Mouse (Mus musculus) hindbrain, embryonic 12.5 days (tissue): ENCODE measurements around the gene Mnx1. TPM values are rescaled to one million over a fixed set of nuclear protein-coding genes. Genes with fewer than 3 reads are reported as not detected.
"Not testable (repeated sequence)": the region's sequence is repeated elsewhere in the genome, so short reads cannot be mapped to it uniquely, and the experiment has no call there.

Experiments
- ATAC-seq: fragments of 200-750 bp; cut with Nextera tagmentation; 2 replicates; pipeline ENCODE4 v1.8.0; 2017; ENCODE audit warnings: moderate TSS enrichment; ENCODE audit not compliant: low FRiP score
- H3K27ac ChIP-seq: fragments of 300-500 bp; sonication (generic); 2 replicates; pipeline ENCODE4 v1.5.1; 2016; ENCODE audit warnings: mild to moderate bottlenecking
- H3K27me3 ChIP-seq: fragments of 300-500 bp; sonication (generic); 2 replicates; pipeline ENCODE4 v1.6.1; 2016; ENCODE audit warnings: mild to moderate bottlenecking
- H3K36me3 ChIP-seq: fragments of 300-500 bp; sonication (generic); 2 replicates; pipeline ENCODE4 v1.6.1; 2016; ENCODE audit warnings: mild to moderate bottlenecking
- H3K4me1 ChIP-seq: fragments of 300-500 bp; sonication (generic); 2 replicates; pipeline ENCODE4 v1.6.1; 2016
- H3K4me2 ChIP-seq: fragments of 300-500 bp; sonication (generic); replicated peaks from 2 replicates; pipeline ENCODE4 v1.6.1; 2016; ENCODE audit warnings: mild to moderate bottlenecking
- H3K4me3 ChIP-seq: fragments of 300-500 bp; sonication (generic); 2 replicates; pipeline ENCODE4 v1.5.1; 2016; ENCODE audit warnings: mild to moderate bottlenecking
- H3K9ac ChIP-seq: fragments of 300-500 bp; sonication (generic); 2 replicates; pipeline ENCODE4 v1.6.1; 2016; ENCODE audit warnings: mild to moderate bottlenecking, moderate library complexity
- H3K9me3 ChIP-seq: fragments of 300-500 bp; sonication (generic); replicated peaks from 2 replicates; pipeline ENCODE4 v1.6.1; 2016; ENCODE audit warnings: mild to moderate bottlenecking
- WGBS: fragments of 180-500 bp; shearing (Covaris S2); methylation state at CpG from one replicate; pipeline ENCODE4 v1.1.7; 2016; 5-methylcytosine and 5-hydroxymethylcytosine counted together
- polyA plus RNA-seq: library from polyadenylated mRNA; unstranded; fragments of >200 nt; fragmentation: Nextera tagmentation; extraction: Ambion mirVana; gene quantifications from 2 replicates; pipeline ENCODE4 v1.2.1, GENCODE M21; 2016

Mnx1 gene
- polyA plus RNA-seq, 1 experiment from 2014 or later, result 0.23 TPM

DNA sequence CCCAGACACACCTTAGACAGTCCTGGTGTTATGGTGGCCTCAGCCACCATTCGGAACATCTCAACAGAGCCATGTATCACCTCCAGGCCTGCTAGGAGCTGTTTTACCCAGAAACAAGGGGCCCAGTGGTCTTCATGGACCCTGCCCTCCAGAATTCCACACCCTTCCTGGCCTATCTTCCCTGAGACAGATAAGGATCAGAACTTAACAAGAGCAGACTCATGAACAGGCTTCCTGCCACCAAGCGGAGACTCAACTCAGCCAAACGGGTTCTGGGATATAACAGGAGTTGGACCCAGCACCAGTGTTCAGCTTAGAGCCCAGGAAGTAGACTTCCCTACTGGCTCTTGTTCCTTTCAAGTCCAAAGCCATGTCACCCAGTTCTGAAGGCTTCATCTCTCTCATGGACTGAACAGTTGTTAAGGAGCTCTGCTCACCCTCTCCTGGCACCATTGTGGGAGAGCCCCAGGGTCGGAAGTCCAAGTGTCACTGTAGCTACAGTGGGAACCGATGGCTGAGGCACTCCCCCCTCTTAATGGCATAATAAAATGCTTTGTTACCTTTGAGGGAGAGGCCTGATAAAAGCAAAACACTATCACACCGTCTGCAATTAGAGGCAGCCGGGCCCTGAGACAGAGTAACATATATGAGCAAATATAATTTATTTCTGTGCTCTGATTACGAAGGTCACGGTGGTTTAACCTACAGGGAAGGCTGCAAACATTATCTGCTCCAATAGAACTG is 15.2 kb downstream of the Mnx1 start:
- 75% methylated on average over 9 of the region's 9 CpGs for WGBS

DNA sequence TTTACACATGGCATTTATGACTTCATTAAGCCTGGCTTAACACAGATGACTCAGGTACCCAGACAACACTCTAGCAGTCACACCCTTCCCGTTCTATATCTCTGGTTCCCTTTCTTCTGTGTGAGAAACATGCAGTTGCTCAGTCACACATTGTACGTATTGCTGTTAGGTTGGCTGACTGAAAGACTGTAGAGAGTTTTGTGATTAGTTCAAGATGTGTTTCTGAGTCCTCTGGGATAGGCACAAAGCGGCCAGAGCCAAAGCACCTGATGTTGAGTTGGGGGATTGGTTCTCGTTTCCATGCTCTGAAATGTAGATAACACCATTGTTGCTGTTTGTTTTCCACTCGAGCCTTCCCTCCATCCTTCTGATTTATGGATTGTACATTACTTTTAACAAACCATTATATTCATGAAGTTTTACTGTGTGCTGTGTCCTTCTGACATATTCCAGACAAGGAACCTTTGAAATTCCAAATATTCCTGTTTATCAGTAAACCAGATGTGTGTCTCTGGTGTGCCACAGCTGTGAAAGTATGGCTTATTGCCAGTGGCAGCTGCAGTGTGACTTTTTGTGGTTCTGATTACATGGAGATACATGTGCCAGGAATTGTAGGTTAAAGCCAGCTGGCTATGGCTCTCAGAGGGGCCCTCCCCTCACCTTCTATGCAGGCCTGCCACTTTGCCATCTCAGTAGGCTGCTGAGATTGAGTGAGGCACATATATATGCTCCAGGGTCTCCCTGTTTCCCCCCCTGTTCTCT is 21.2 kb downstream of the Mnx1 start:
- H3K27me3 ChIP-seq, result no peaks in the 10 kb centered on the region
- no peak overlapping the region for H3K4me3 ChIP-seq
- H3K4me2 ChIP-seq, result no peak overlapping the region
- H3K4me1 ChIP-seq, result no peaks in the 10 kb centered on the region
- no peak overlapping the region for H3K9ac ChIP-seq
- peaks cover 30% of the 10 kb centered on the region for H3K36me3 ChIP-seq
- H3K27ac ChIP-seq, result no peak overlapping the region
- WGBS, result 79% methylated on average over 5 of the region's 5 CpGs
- no peak for ATAC-seq
- H3K9me3 ChIP-seq, result no peaks in the 10 kb centered on the region

More for the DNA sequence above, 15.2 kb downstream of the Mnx1 start:
- peaks cover 5% of the 10 kb centered on the region; the same call in 1 of the 2 replicates for H3K4me1 ChIP-seq
- no peaks in the 10 kb centered on the region; the same call in 1 of the 2 replicates for H3K36me3 ChIP-seq
- no peak overlapping the region for H3K4me3 ChIP-seq
- no peak overlapping the region for H3K4me2 ChIP-seq
- H3K27me3 ChIP-seq, result peaks cover 48% of the 10 kb centered on the region
- H3K9ac ChIP-seq, result no peak overlapping the region
- ATAC-seq, result no peak
- H3K9me3 ChIP-seq, result no peaks in the 10 kb centered on the region
- no peak overlapping the region for H3K27ac ChIP-seq

DNA sequence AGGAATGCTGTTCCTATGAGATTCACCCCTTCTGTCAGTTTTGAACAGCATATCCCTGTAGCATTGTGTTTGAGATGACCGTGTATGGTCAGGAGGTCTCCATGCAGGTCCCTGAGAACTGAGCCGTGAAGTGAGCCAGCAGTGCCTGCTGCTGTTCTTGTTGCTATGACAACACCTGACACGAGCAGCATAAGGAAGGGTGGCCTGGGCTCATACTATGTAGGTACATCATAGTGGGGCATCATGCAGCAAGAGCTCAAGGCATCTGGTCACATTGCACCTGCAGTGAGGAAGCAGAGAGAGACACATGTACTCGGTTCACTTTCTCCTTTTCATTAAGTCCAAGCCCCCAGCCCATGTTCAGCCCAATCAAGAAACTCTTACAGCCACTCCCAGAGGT is 25.9 kb downstream of the Mnx1 start:
- Histone ChIP-seq H3K4me2 (no peak overlapping the region), H3K4me3 (no peak overlapping the region), H3K4me1 (no peaks in the 10 kb centered on the region), H3K9me3 (no peaks in the 10 kb centered on the region), H3K9ac (no peak overlapping the region), H3K27ac (no peak overlapping the region), H3K36me3 (peaks cover 67% of the 10 kb centered on the region), H3K27me3 (no peaks in the 10 kb centered on the region)
- WGBS, result 69% methylated on average over 4 of the region's 4 CpGs
- no peak for ATAC-seq

DNA sequence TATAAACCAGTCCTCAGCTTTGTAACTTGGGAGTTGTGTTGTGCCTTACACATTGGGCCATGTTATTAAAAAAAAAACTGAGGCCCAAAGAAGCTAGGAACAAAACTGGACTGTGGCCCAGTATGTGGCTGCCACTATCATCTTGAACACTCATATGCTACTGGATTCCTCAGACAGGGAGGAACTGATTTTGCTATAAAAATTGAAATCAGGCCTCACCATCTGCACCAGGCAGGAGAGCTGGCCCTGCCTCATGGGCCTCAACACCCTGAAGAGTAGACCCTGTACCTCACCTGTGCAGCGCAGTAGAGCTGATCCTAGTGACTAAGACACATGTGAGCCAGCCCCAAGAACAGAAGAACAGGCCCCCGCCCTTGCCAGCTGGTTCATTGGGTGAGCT is 33.0 kb downstream of the Mnx1 start:
- Histone ChIP-seq H3K4me1 (no peaks in the 10 kb centered on the region), H3K36me3 (peaks cover 91% of the 10 kb centered on the region), H3K4me3 (no peak overlapping the region), H3K27me3 (no peaks in the 10 kb centered on the region), H3K9ac (no peak overlapping the region), H3K4me2 (no peak overlapping the region), H3K27ac (no peak overlapping the region), H3K9me3 (no peaks in the 10 kb centered on the region)
- 97% methylated on average over 2 of the region's 2 CpGs for WGBS
- no peak for ATAC-seq

DNA sequence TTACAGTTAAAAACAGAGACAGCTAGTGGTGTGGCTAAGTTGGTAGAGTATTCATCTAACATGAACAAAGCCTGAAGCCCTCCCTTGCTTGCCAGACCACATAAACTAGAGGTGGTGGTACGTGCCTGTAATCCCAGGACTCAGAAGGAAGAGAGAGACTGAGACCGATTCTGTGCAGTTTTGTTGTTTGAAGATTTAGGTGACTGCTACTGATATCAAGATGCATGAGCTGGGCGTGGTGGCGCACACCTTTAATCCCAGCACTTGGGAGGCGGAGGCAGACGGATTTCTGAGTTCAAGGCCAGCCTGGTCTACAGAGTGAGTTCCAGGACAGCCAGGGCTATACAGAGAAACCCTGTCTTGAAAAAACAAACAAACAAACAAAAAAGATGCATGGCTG is 41.5 kb downstream of the Mnx1 start:
- H3K27me3 ChIP-seq, ATAC-seq, H3K27ac ChIP-seq, H3K9me3 ChIP-seq, H3K9ac ChIP-seq, H3K4me3 ChIP-seq: not testable (repeated sequence)
- peaks cover 20% of the 10 kb centered on the region for H3K4me1 ChIP-seq
- peaks cover 49% of the 10 kb centered on the region for H3K36me3 ChIP-seq
- 97% methylated on average over 6 of the region's 6 CpGs for WGBS
- peak overlapping the region; percentile 99; the same call in 1 of the 2 replicates for H3K4me2 ChIP-seq

DNA sequence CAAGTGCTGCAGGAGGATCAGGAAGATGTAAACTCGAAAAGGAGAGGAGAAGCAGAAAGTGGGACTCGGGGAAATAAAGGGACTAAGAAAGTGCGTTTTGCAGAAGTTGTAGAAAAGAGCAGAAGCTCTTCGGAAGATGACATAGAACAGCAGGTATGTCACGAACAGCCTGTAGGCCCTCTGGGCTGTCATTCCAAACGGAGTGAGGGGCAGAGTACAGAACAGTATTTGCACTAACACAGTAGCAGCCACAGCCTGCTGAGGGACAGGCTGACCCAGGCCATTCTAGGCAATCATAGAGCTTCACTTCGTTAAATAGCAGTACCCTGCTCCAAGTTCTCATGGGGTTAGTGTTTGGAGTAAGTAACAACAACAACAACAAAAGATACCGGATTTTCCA is 42.8 kb downstream of the Mnx1 start:
- Histone ChIP-seq H3K27me3 (peaks cover 10% of the 10 kb centered on the region), H3K9ac (peak overlapping the region; percentile 89), H3K36me3 (peaks cover 37% of the 10 kb centered on the region), H3K4me3 (peak overlapping the region; percentile 96), H3K4me1 (peaks cover 20% of the 10 kb centered on the region), H3K9me3 (no peaks in the 10 kb centered on the region), H3K27ac (no peak overlapping the region), H3K4me2 (peak overlapping the region; percentile 99)
- 54% methylated on average over 8 of the region's 8 CpGs for WGBS
- no peak for ATAC-seq

DNA sequence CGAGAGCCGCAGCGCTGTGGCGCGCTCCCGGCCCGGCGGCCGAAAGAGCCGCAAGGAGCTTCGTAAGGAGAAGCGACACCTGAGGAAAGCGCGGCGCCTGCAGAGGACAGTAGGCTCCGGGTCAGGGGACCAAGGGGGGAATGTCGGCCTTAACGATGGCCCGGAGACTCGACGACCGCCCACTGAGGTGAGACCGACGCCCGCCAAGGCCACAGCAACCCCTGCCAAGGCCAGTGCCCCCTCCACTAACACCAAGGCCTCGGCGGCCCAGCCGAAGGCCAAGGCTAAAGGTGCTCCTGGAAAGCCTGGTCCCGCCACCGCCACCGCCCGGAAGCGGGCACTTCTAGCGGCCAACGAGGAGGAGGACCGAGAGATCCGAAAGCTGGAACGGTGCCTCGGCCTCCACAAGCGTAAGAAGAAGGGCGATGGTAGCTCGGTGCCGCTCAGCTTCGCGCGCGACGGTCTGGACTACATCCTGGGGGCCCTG is 43.4 kb downstream of the Mnx1 start:
- Histone ChIP-seq H3K27me3 (peaks cover 11% of the 10 kb centered on the region), H3K4me1 (peaks cover 20% of the 10 kb centered on the region), H3K9me3 (no peaks in the 10 kb centered on the region), H3K4me2 (peak overlapping the region; percentile 99), H3K36me3 (peaks cover 31% of the 10 kb centered on the region), H3K4me3 (peak overlapping the region; percentile 96), H3K9ac (peak overlapping the region; percentile 89), H3K27ac (peak overlapping the region; percentile 67)
- ATAC-seq, result peak; percentile 87
- under 1% methylated on average over 48 of the region's 48 CpGs for WGBS

DNA sequence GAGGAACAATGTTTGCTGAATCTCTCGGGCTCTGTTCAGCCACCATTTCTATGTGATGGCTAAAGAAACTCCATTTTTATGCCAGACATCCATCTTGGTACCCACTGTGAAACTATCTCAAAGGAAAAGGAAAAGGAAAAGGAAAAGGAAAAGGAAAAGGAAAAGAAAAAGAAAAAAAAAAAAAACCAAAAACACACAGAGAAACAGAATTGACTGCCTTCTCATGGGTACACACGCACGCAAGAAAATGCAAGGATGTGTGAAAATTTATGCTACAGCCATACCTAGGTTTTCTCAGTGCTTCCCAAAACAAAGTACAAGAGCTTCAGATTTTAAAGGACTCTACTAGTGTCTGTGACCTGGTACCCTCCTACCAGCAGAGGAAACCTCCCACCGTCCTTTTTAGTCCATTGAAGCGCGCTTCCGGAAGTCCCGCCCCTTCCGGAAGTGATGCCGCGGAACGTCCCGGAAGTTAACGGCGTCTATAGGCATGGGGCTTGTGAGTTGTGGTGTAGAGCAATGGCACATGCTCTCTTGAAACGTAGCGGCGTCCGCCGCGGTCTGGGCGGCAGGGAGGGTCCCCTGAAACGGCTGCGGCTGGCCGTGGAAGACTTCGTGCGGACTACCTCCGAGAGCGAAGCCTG is 43.9 kb downstream of the Mnx1 start, which contains the start of gene Nom1:
Nom1 (plus strand) TSS at position 437 of the 644 bp plus-strand sequence.
- Histone ChIP-seq H3K4me2 (peak within 1 kb of the TSS; percentile 99), H3K36me3 (peaks cover 25% of the 10 kb centered on the region), H3K4me3 (peak within 1 kb of the TSS; percentile 96), H3K9ac (peak within 1 kb of the TSS; percentile 89), H3K27ac (peak within 1 kb of the TSS; percentile 67), H3K9me3 (no peaks in the 10 kb centered on the region), H3K27me3 (peaks cover 11% of the 10 kb centered on the region), H3K4me1 (peaks cover 20% of the 10 kb centered on the region)
- WGBS, result 5% methylated on average over 29 of the region's 29 CpGs
- peak; percentile 98 for ATAC-seq

DNA sequence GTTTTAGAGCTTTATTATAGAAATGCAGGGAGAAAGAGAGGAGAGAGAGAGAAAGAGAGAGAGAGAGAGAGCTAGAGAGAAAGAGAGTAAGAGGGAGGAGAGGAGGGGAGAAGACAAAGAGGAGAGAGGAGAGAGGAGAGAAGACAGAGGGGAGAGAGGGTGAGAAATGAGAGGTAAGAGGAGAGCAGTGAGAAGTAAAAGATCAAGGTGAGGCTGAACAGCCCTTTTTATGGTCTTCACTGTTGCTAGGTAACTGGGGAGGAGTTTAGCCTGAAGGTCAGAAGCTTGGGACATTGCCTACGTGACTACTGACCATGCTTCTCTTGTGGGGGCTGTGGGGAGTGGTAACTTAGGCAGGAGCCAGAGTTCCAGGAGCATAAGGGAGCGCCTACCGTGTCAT is 54.9 kb downstream of the Mnx1 start:
- H3K9ac ChIP-seq, H3K36me3 ChIP-seq, H3K9me3 ChIP-seq, H3K4me1 ChIP-seq, H3K4me2 ChIP-seq, ATAC-seq, H3K27ac ChIP-seq, H3K27me3 ChIP-seq, H3K4me3 ChIP-seq: not testable (repeated sequence)
- WGBS, result 53% methylated on average over 3 of the region's 3 CpGs

Other genes starting within 250 kb of the Mnx1 start
- 17.6 and 17.9 TPM in 2 replicates for gene Lmbr1, start 100.1 kb downstream of the Mnx1 start, polyA plus RNA-seq
- gene Nom1, start 43.8 kb downstream of the Mnx1 start, polyA plus RNA-seq, result 23.5 and 24.4 TPM in 2 replicates
- 41.6 and 47.5 TPM in 2 replicates for gene Ube3c, start 90.8 kb upstream of the Mnx1 start, polyA plus RNA-seq